Mouse (Mus musculus): ENCODE data around the gene Gm14214.

The Gm14214 gene

GRCm38 (mm10) chr2:154769930-154770329, at the start of gene Gm14214:
TSS of gene Gm14214 (minus strand) at chr2:154770030.
- DNase-seq (ENCODE audit: low spot score in 2 of 2), result no peak

GRCm38 (mm10) chr2:154818599-154818998, 48.8 kb upstream of the Gm14214 start:
- DNase-seq (ENCODE audit: low spot score in 2 of 2), result no peak

GRCm38 (mm10) chr2:154817788-154818187, 48.0 kb upstream of the Gm14214 start:
- DNase-seq (ENCODE audit: low spot score in 2 of 2), result peak in 1 of 2 experiments; percentile 9

- no peak for DNase-seq (ENCODE audit: low spot score in 2 of 2)
These were observed 47.3 kb upstream of the Gm14214 start for GRCm38 (mm10) chr2:154817089-154817488.

- DNase-seq (ENCODE audit: low spot score in 2 of 2), result no peak
These were observed 43.6 kb upstream of the Gm14214 start for GRCm38 (mm10) chr2:154813426-154813825.

GRCm38 (mm10) chr2:154810821-154811220, 41.0 kb upstream of the Gm14214 start:
- no peak for DNase-seq (ENCODE audit: low spot score in 2 of 2)

- no peak for DNase-seq (ENCODE audit: low spot score in 2 of 2)
These were observed 39.4 kb upstream of the Gm14214 start for GRCm38 (mm10) chr2:154809107-154809762.

- DNase-seq (ENCODE audit: low spot score in 2 of 2), result no peak
These were observed 37.9 kb upstream of the Gm14214 start for GRCm38 (mm10) chr2:154807689-154808088.

- DNase-seq (ENCODE audit: low spot score in 2 of 2), result no peak
These were observed 34.0 kb upstream of the Gm14214 start for GRCm38 (mm10) chr2:154803845-154804244.

GRCm38 (mm10) chr2:154803372-154803771, 33.5 kb upstream of the Gm14214 start:
- DNase-seq (ENCODE audit: low spot score in 2 of 2), result no peak

- peak; percentile 71 to 73 for DNase-seq (ENCODE audit: low spot score in 2 of 2)
These were observed 22.1 kb upstream of the Gm14214 start for GRCm38 (mm10) chr2:154791661-154792642.

- DNase-seq (ENCODE audit: low spot score in 2 of 2), result peak; percentile 99
These were observed 21.0 kb upstream of the Gm14214 start, which contains the start of the genes Raly and a for GRCm38 (mm10) chr2:154790656-154791483. TSS of gene Raly (plus strand) at chr2:154791096. TSS of gene a (plus strand) at chr2:154791402.

- DNase-seq (ENCODE audit: low spot score in 2 of 2), result no peak
These were observed 20.3 kb upstream of the Gm14214 start for GRCm38 (mm10) chr2:154789977-154790655.

GRCm38 (mm10) chr2:154789381-154789780, 19.6 kb upstream of the Gm14214 start:
- DNase-seq (ENCODE audit: low spot score in 2 of 2), result no peak

- no peak for DNase-seq (ENCODE audit: low spot score in 2 of 2)
These were observed 16.9 kb upstream of the Gm14214 start for GRCm38 (mm10) chr2:154786776-154787175.

- no peak for DNase-seq (ENCODE audit: low spot score in 2 of 2)
These were observed 16.4 kb upstream of the Gm14214 start for GRCm38 (mm10) chr2:154786187-154786586.

GRCm38 (mm10) chr2:154785284-154785683, 15.5 kb upstream of the Gm14214 start:
- DNase-seq (ENCODE audit: low spot score in 2 of 2), result no peak

- DNase-seq (ENCODE audit: low spot score in 2 of 2), result no peak
These were observed 13.2 kb upstream of the Gm14214 start for GRCm38 (mm10) chr2:154782856-154783650.

GRCm38 (mm10) chr2:154782361-154782760, 12.5 kb upstream of the Gm14214 start:
- DNase-seq (ENCODE audit: low spot score in 2 of 2), result no peak

GRCm38 (mm10) chr2:154779648-154780047, 9.8 kb upstream of the Gm14214 start:
- no peak for DNase-seq (ENCODE audit: low spot score in 2 of 2)

All from thymus, postnatal 10 days (tissue).